In the genomic region with DNA sequence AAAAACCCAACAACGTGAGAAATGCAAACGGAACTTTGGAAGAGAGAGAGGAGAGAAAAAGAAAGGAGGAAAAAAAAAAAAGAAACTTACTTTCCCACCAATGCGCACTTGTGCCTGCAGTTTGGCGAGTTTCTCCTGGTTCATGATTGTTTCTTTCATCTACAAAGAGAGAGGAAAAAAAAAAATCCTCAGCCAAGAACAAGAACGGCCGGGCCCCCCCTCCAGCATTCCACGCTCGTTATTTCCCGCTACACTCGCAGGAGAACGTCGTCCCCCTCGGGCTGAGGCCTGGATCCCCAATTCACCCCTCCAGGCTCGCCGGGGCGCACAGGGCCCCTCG, we compare ENCODE assay signal across 8 mouse cellular contexts. TPM values are rescaled to one million over a fixed set of nuclear protein-coding genes. Genes with fewer than 3 reads are reported as not detected.
DNase-seq lines count a peak whose midpoint lies in the region; ATAC-seq and TF ChIP-seq lines count a peak whose summit lies in the region.

No protein-coding gene starts in this region.

- no peaks in the 10 kb centered on the region for H3K9me3 ChIP-seq in hindbrain, postnatal 0 days (ENCODE audit: low read length)

- TF ChIP-seq CTCF in liver, adult 2 months (IDR thresholded peaks at IDR 0.05; ENCODE audit: low read depth, low read length): no peak
- TF ChIP-seq CTCF in cortical plate, adult 2 months (IDR thresholded peaks at IDR 0.05; ENCODE audit: extremely low read depth, insufficient read depth, low read length): no peak
- TF ChIP-seq CTCF in hindbrain, postnatal 0 days (IDR thresholded peaks at IDR 0.05; ENCODE audit: low read depth): no peak

- H3K27ac ChIP-seq in liver, adult 2 months (replicated peaks; ENCODE audit: insufficient read depth, low read depth, low read length): no peak overlapping the region
- no peak overlapping the region for H3K27ac ChIP-seq in cortical plate, adult 2 months (ENCODE audit: insufficient read depth, low read length)
- peak overlapping the region; percentile 94 for H3K27ac ChIP-seq in hindbrain, postnatal 0 days

- H3K4me3 ChIP-seq in liver, adult 2 months (ENCODE audit: insufficient read depth, low read depth, low read length): peak overlapping the region; percentile 100
- peak overlapping the region; percentile 90 for H3K4me3 ChIP-seq in cortical plate, adult 2 months (ENCODE audit: insufficient read depth, low read length)
- peak overlapping the region; percentile 78 for H3K4me3 ChIP-seq in hindbrain, postnatal 0 days (ENCODE audit: low read length)
- H3K4me3 ChIP-seq in myocyte: peak overlapping the region; percentile 78

- peak overlapping the region; percentile 100 for H3ac ChIP-seq in myocyte (ENCODE audit: control insufficient read depth, insufficient read length)

- H3K27me3 ChIP-seq in liver, adult 2 months (ENCODE audit: control insufficient read depth, insufficient read depth, low read length): no peaks in the 10 kb centered on the region
- no peaks in the 10 kb centered on the region for H3K27me3 ChIP-seq in hindbrain, postnatal 0 days (ENCODE audit: insufficient read depth, low read length)
- H3K27me3 ChIP-seq in myocyte (ENCODE audit: control insufficient read depth, insufficient read depth, insufficient read length): no peaks in the 10 kb centered on the region

- peak overlapping the region; percentile 99 for H3K9ac ChIP-seq in liver, adult 2 months (ENCODE audit: low read depth, low read length)
- H3K9ac ChIP-seq in hindbrain, postnatal 0 days (replicated peaks; ENCODE audit: low read length): peak overlapping the region; percentile 93

- no peak for TF ChIP-seq POLR2A in liver, adult 2 months (IDR thresholded peaks at IDR 0.05; ENCODE audit: extremely low read depth, insufficient read depth, low read length)
- TF ChIP-seq POLR2A in cortical plate, adult 2 months (IDR thresholded peaks at IDR 0.05; ENCODE audit: extremely low read depth, insufficient read depth, low read length): no peak
- no peak for TF ChIP-seq POLR2A in myocyte (IDR thresholded peaks at IDR 0.05; ENCODE audit: insufficient read length, low read depth)

- ATAC-seq in hindbrain, postnatal 0 days: no peak
- ATAC-seq in megakaryocyte-erythroid progenitor cell, adult 5-6 weeks (replicated peaks; ENCODE audit: low FRiP score, low TSS enrichment, poor library complexity, severe bottlenecking): no peak
- no peak for ATAC-seq in megakaryocyte progenitor cell, adult 5-6 weeks (replicated peaks; ENCODE audit: poor library complexity)

- DNase-seq in liver, adult 2 months (ENCODE audit: extremely low read depth, low read depth, low spot score): no peak
- DNase-seq in liver: no peak
- no peak for DNase-seq in hindbrain, postnatal 0 days (ENCODE audit: low spot score)
- DNase-seq in retina, postnatal 1 day: no peak

- H3K36me3 ChIP-seq in liver, adult 2 months (ENCODE audit: control insufficient read depth, insufficient read depth, low read length): peaks cover 28% of the 10 kb centered on the region
- H3K36me3 ChIP-seq in hindbrain, postnatal 0 days (ENCODE audit: insufficient read depth, low read length): peaks cover 21% of the 10 kb centered on the region; the same call in 1 of the 2 replicates
- H3K36me3 ChIP-seq in myocyte (ENCODE audit: control insufficient read depth, insufficient read depth): peaks cover 39% of the 10 kb centered on the region

- under 1% methylated on average over 17 of the region's 17 CpGs for WGBS in liver, adult 2 months
- WGBS in hindbrain, postnatal 0 days: 1% methylated on average over 17 of the region's 17 CpGs

- peaks cover 5% of the 10 kb centered on the region; the same call in 1 of the 2 replicates for H3K4me1 ChIP-seq in liver, adult 2 months (ENCODE audit: control insufficient read depth, insufficient read depth, low read length)
- peaks cover 4% of the 10 kb centered on the region; the same call in 1 of the 2 replicates for H3K4me1 ChIP-seq in cortical plate, adult 2 months (ENCODE audit: control insufficient read depth, insufficient read depth, low read length)
- H3K4me1 ChIP-seq in hindbrain, postnatal 0 days (ENCODE audit: insufficient read depth, low read length): peaks cover 11% of the 10 kb centered on the region; the same call in 1 of the 2 replicates

- peak overlapping the region; percentile 74 for H3K4me2 ChIP-seq in hindbrain, postnatal 0 days (ENCODE audit: low read depth, low read length)
- peak overlapping the region; percentile 91 for H3K4me2 ChIP-seq in myocyte (ENCODE audit: low read depth)

- peaks cover 14% of the 10 kb centered on the region for H3K79me2 ChIP-seq in liver, adult 2 months (ENCODE audit: control insufficient read depth, insufficient read depth, low read length)
- peaks cover 54% of the 10 kb centered on the region for H3K79me2 ChIP-seq in myocyte (ENCODE audit: control insufficient read depth, insufficient read depth)

TF ChIP-seq in myocyte, 11 proteins besides CTCF, POLR2A, EP300 and RAD21 (continues in another document):
- no peak for TF ChIP-seq TCF12 (IDR thresholded peaks at IDR 0.05; ENCODE audit: insufficient read depth, poor library complexity, severe bottlenecking)
- no peak for TF ChIP-seq E2F4 (IDR thresholded peaks at IDR 0.05; ENCODE audit: insufficient read depth)
- no peak for TF ChIP-seq POLR2AphosphoS2 (IDR thresholded peaks at IDR 0.05; ENCODE audit: insufficient read length, low read depth)
- no peak for TF ChIP-seq USF1 (IDR thresholded peaks at IDR 0.05; ENCODE audit: low read depth)
- no peak for TF ChIP-seq SRF (IDR thresholded peaks at IDR 0.05; ENCODE audit: control insufficient read depth, insufficient read length, low read depth)
- no peak for TF ChIP-seq REST (IDR thresholded peaks at IDR 0.05; ENCODE audit: insufficient read depth, insufficient read length)
- TF ChIP-seq TCF3 (IDR thresholded peaks at IDR 0.05; ENCODE audit: insufficient read length, low read depth): no peak

RNA-seq across cellular contexts. Expression of a gene that starts 0.7 kb away (rescaled TPM):
- total RNA-seq in liver, adult 2 months (2014; rRNA removed): 233 and 247 TPM in 2 replicates
- 67.6 and 73.3 TPM in 2 replicates for polyA plus RNA-seq in liver, adult 2 months (2012; rRNA removed)
- 283 and 307 TPM in 2 replicates for polyA plus RNA-seq in cortical plate, adult 2 months (2012; rRNA removed)
- 181 and 252 TPM in 2 replicates for total RNA-seq in hindbrain, postnatal 0 days (2014; rRNA removed)
- 476 and 491 TPM in 2 replicates for polyA plus RNA-seq in hindbrain, postnatal 0 days (2015; fragmentation: Nextera tagmentation; extraction: Ambion mirVana)
- polyA plus RNA-seq in myocyte (2012; fragmentation: generic; extraction: Trizol): 1,134 TPM
- 1,176 and 1,210 TPM in 2 replicates for total RNA-seq in megakaryocyte-erythroid progenitor cell, adult 5-6 weeks (2014; fragmentation: Nextera tagmentation)
- total RNA-seq in megakaryocyte-erythroid progenitor cell, adult 5-6 weeks (2017): 2,564 and 2,726 TPM in 2 replicates
- total RNA-seq in megakaryocyte progenitor cell, adult 5-6 weeks (2015): 1,345 and 1,405 TPM in 2 replicates
- 2,105 and 2,157 TPM in 2 replicates for total RNA-seq in megakaryocyte progenitor cell, adult 5-6 weeks (2017)

RNA-seq across cellular contexts. Expression of a gene that starts 36.4 kb away (rescaled TPM):
- not detected in 2 replicates for total RNA-seq in liver, adult 2 months (2014; rRNA removed)
- not detected in 2 replicates for polyA plus RNA-seq in liver, adult 2 months (2012; rRNA removed)
- not detected in 2 replicates for polyA plus RNA-seq in cortical plate, adult 2 months (2012; rRNA removed)
- not detected in 2 replicates for total RNA-seq in hindbrain, postnatal 0 days (2014; rRNA removed)
- polyA plus RNA-seq in hindbrain, postnatal 0 days (2015; fragmentation: Nextera tagmentation; extraction: Ambion mirVana): not detected in 2 replicates
- polyA plus RNA-seq in myocyte (2012; fragmentation: generic; extraction: Trizol): not detected
- total RNA-seq in megakaryocyte-erythroid progenitor cell, adult 5-6 weeks (2014; fragmentation: Nextera tagmentation): not detected in 2 replicates
- total RNA-seq in megakaryocyte-erythroid progenitor cell, adult 5-6 weeks (2017): not detected in 2 replicates
- not detected in 2 replicates for total RNA-seq in megakaryocyte progenitor cell, adult 5-6 weeks (2015)
- not detected in 2 replicates for total RNA-seq in megakaryocyte progenitor cell, adult 5-6 weeks (2017)

RNA-seq across cellular contexts. Expression of a gene that starts 37.9 kb away (rescaled TPM):
- not detected in 2 replicates for total RNA-seq in liver, adult 2 months (2014; rRNA removed)
- polyA plus RNA-seq in liver, adult 2 months (2012; rRNA removed): not detected in 2 replicates
- polyA plus RNA-seq in cortical plate, adult 2 months (2012; rRNA removed): 0.59 and 1.0 TPM in 2 replicates
- 1.6 and 2.1 TPM in 2 replicates for total RNA-seq in hindbrain, postnatal 0 days (2014; rRNA removed)
- polyA plus RNA-seq in hindbrain, postnatal 0 days (2015; fragmentation: Nextera tagmentation; extraction: Ambion mirVana): 0.74 and 0.88 TPM in 2 replicates
- 0.37 TPM for polyA plus RNA-seq in myocyte (2012; fragmentation: generic; extraction: Trizol)
- total RNA-seq in megakaryocyte-erythroid progenitor cell, adult 5-6 weeks (2014; fragmentation: Nextera tagmentation): not detected in 2 replicates
- not detected in 2 replicates for total RNA-seq in megakaryocyte-erythroid progenitor cell, adult 5-6 weeks (2017)
- not detected in 2 replicates for total RNA-seq in megakaryocyte progenitor cell, adult 5-6 weeks (2015)
- not detected in 2 replicates for total RNA-seq in megakaryocyte progenitor cell, adult 5-6 weeks (2017)

RNA-seq across cellular contexts. Expression of a gene that starts 53.2 kb away (rescaled TPM):
- 11.1 and 12.8 TPM in 2 replicates for total RNA-seq in liver, adult 2 months (2014; rRNA removed)
- 6.1 and 6.4 TPM in 2 replicates for polyA plus RNA-seq in liver, adult 2 months (2012; rRNA removed)
- polyA plus RNA-seq in cortical plate, adult 2 months (2012; rRNA removed): 50.5 and 51.9 TPM in 2 replicates
- total RNA-seq in hindbrain, postnatal 0 days (2014; rRNA removed): 65.6 and 66.8 TPM in 2 replicates
- polyA plus RNA-seq in hindbrain, postnatal 0 days (2015; fragmentation: Nextera tagmentation; extraction: Ambion mirVana): 79.7 and 80.3 TPM in 2 replicates
- polyA plus RNA-seq in myocyte (2012; fragmentation: generic; extraction: Trizol): 9.0 TPM
- total RNA-seq in megakaryocyte-erythroid progenitor cell, adult 5-6 weeks (2014; fragmentation: Nextera tagmentation): 37.7 and 42.4 TPM in 2 replicates
- total RNA-seq in megakaryocyte-erythroid progenitor cell, adult 5-6 weeks (2017): 21.6 and 25.0 TPM in 2 replicates
- 14.8 and 19.9 TPM in 2 replicates for total RNA-seq in megakaryocyte progenitor cell, adult 5-6 weeks (2015)
- 14.2 and 20.9 TPM in 2 replicates for total RNA-seq in megakaryocyte progenitor cell, adult 5-6 weeks (2017)

RNA-seq across cellular contexts. Expression of a gene that starts 53.3 kb away (rescaled TPM):
- total RNA-seq in liver, adult 2 months (2014; rRNA removed): 6.4 and 7.7 TPM in 2 replicates
- 2.4 and 2.5 TPM in 2 replicates for polyA plus RNA-seq in liver, adult 2 months (2012; rRNA removed)
- polyA plus RNA-seq in cortical plate, adult 2 months (2012; rRNA removed): 20.1 and 22.6 TPM in 2 replicates
- total RNA-seq in hindbrain, postnatal 0 days (2014; rRNA removed): 18.0 and 22.6 TPM in 2 replicates
- polyA plus RNA-seq in hindbrain, postnatal 0 days (2015; fragmentation: Nextera tagmentation; extraction: Ambion mirVana): 22.6 and 23.1 TPM in 2 replicates
- polyA plus RNA-seq in myocyte (2012; fragmentation: generic; extraction: Trizol): 7.3 TPM
- 34.4 and 45.7 TPM in 2 replicates for total RNA-seq in megakaryocyte-erythroid progenitor cell, adult 5-6 weeks (2014; fragmentation: Nextera tagmentation)
- 57.2 and 67.9 TPM in 2 replicates for total RNA-seq in megakaryocyte-erythroid progenitor cell, adult 5-6 weeks (2017)
- total RNA-seq in megakaryocyte progenitor cell, adult 5-6 weeks (2015): 27.2 and 33.8 TPM in 2 replicates
- 39.9 and 48.0 TPM in 2 replicates for total RNA-seq in megakaryocyte progenitor cell, adult 5-6 weeks (2017)
